In genomic region chr17:90435371-90435770, GRCm38 (mm10) we compare ENCODE assay signal across 20 mouse cellular contexts.
"Had no signal": no experiment of that assay in that cellular context is flagged by ENCODE, and none has a peak within 500 bp of the region (broad histone marks: within the 10 kb centered on the region; RNA-seq: fewer than 3 reads in every experiment).

No protein-coding gene starts in this region.

- H3K27ac ChIP-seq: kidney, embryonic 15.5 days; limb, embryonic 12.5 days; limb, embryonic 15.5 days; liver, embryonic 14.5 days; macrophage; midbrain, embryonic 12.5 days; midbrain, embryonic 15.5 days; neural tube, embryonic 12.5 days; neural tube, embryonic 15.5 days; stomach, embryonic 15.5 days had no signal

- H3K27me3 ChIP-seq: kidney, embryonic 15.5 days; limb, embryonic 12.5 days; limb, embryonic 15.5 days; midbrain, embryonic 12.5 days; midbrain, embryonic 15.5 days; neural tube, embryonic 12.5 days; neural tube, embryonic 15.5 days; stomach, embryonic 15.5 days had no signal

- H3K4me1 ChIP-seq: kidney, embryonic 15.5 days; limb, embryonic 12.5 days; limb, embryonic 15.5 days; midbrain, embryonic 12.5 days; midbrain, embryonic 15.5 days; neural tube, embryonic 12.5 days; neural tube, embryonic 15.5 days; stomach, embryonic 15.5 days had no signal

- ATAC-seq: liver, postnatal 0 days; lung, postnatal 0 days; midbrain, embryonic 15.5 days had no signal

- H3K4me3 ChIP-seq: kidney, embryonic 15.5 days; limb, embryonic 12.5 days; limb, embryonic 15.5 days; midbrain, embryonic 12.5 days; midbrain, embryonic 15.5 days; neural tube, embryonic 12.5 days; neural tube, embryonic 15.5 days; stomach, embryonic 15.5 days had no signal

- DNase-seq: kidney, postnatal 10 days; kidney, postnatal 36 days; layer of hippocampus, adult 9-11 months; left cerebral cortex, postnatal 4 days; liver, postnatal 0 days; lung, embryonic 14.5 days; retina, postnatal 1 day; spleen, adult 18-20 months; thymus, postnatal 36 days had no signal
